Mouse (Mus musculus): ENCODE measurements around the gene 1700024P04Rik. TPM values are rescaled to one million over a fixed set of nuclear protein-coding genes. Genes with fewer than 3 reads are reported as not detected.

Gene 1700024P04Rik
- polyA plus RNA-seq, 1 experiment from 2014 or later: not detected

- Histone ChIP-seq H3K4me2 (ENCODE audit: low read length) (no peak overlapping the region), H3K27ac (ENCODE audit: low read depth, low read length) (no peak overlapping the region), H3K4me3 (ENCODE audit: low read length) (no peak overlapping the region), H3K27me3 (replicated peaks; ENCODE audit: control insufficient read depth, insufficient read depth, low read length) (no peaks in the 10 kb centered on the region), H3K9ac (ENCODE audit: low read depth, low read length) (no peak overlapping the region), H3K9me3 (ENCODE audit: control insufficient read depth, low read length) (no peaks in the 10 kb centered on the region), H3K36me3 (ENCODE audit: control insufficient read depth, insufficient read depth, low read length) (no peaks in the 10 kb centered on the region), H3K4me1 (ENCODE audit: control insufficient read depth, insufficient read depth, low read depth, low read length) (no peaks in the 10 kb centered on the region)
- no peak for ATAC-seq
- WGBS: 58% methylated on average over 7 of the region's 7 CpGs
Observed at GRCm38 (mm10) chr13:98951951-98952350, 32.4 kb downstream of the 1700024P04Rik start.

- Histone ChIP-seq H3K4me1 (ENCODE audit: control insufficient read depth, insufficient read depth, low read depth, low read length) (no peaks in the 10 kb centered on the region), H3K36me3 (ENCODE audit: control insufficient read depth, insufficient read depth, low read length) (no peaks in the 10 kb centered on the region), H3K27me3 (replicated peaks; ENCODE audit: control insufficient read depth, insufficient read depth, low read length) (no peaks in the 10 kb centered on the region), H3K9ac (ENCODE audit: low read depth, low read length) (no peak overlapping the region), H3K27ac (ENCODE audit: low read depth, low read length) (no peak overlapping the region), H3K4me3 (ENCODE audit: low read length) (no peak overlapping the region), H3K4me2 (ENCODE audit: low read length) (no peak overlapping the region), H3K9me3 (ENCODE audit: control insufficient read depth, low read length) (no peaks in the 10 kb centered on the region)
- WGBS: 84% methylated on average over 4 of the region's 4 CpGs
- no peak for ATAC-seq
Observed at GRCm38 (mm10) chr13:98948146-98948545, 36.2 kb downstream of the 1700024P04Rik start.

GRCm38 (mm10) chr13:98946434-98946833 lies 37.9 kb downstream of the 1700024P04Rik start:
- WGBS: 87% methylated on average over 7 of the region's 7 CpGs
- Histone ChIP-seq H3K9ac (ENCODE audit: low read depth, low read length) (no peak overlapping the region), H3K4me1 (ENCODE audit: control insufficient read depth, insufficient read depth, low read depth, low read length) (no peaks in the 10 kb centered on the region), H3K9me3 (ENCODE audit: control insufficient read depth, low read length) (no peaks in the 10 kb centered on the region), H3K27me3 (replicated peaks; ENCODE audit: control insufficient read depth, insufficient read depth, low read length) (no peaks in the 10 kb centered on the region), H3K4me3 (ENCODE audit: low read length) (no peak overlapping the region), H3K36me3 (ENCODE audit: control insufficient read depth, insufficient read depth, low read length) (no peaks in the 10 kb centered on the region), H3K4me2 (ENCODE audit: low read length) (no peak overlapping the region), H3K27ac (ENCODE audit: low read depth, low read length) (no peak overlapping the region)
- ATAC-seq: no peak

GRCm38 (mm10) chr13:98945908-98946307 lies 38.5 kb downstream of the 1700024P04Rik start:
- WGBS: 35% methylated on average over 3 of the region's 3 CpGs
- ATAC-seq: no peak
- no peak overlapping the region for H3K9ac ChIP-seq (ENCODE audit: low read depth, low read length)
- no peak overlapping the region for H3K27ac ChIP-seq (ENCODE audit: low read depth, low read length)
- H3K27me3 ChIP-seq (replicated peaks; ENCODE audit: control insufficient read depth, insufficient read depth, low read length): no peaks in the 10 kb centered on the region
- H3K4me3 ChIP-seq (ENCODE audit: low read length): no peak overlapping the region
- H3K4me2 ChIP-seq (ENCODE audit: low read length): no peak overlapping the region
- H3K4me1 ChIP-seq (ENCODE audit: control insufficient read depth, insufficient read depth, low read depth, low read length): no peaks in the 10 kb centered on the region
- H3K36me3 ChIP-seq (ENCODE audit: control insufficient read depth, insufficient read depth, low read length): no peaks in the 10 kb centered on the region
- H3K9me3 ChIP-seq (ENCODE audit: control insufficient read depth, low read length): no peaks in the 10 kb centered on the region

- 87% methylated on average over 4 of the region's 4 CpGs for whole genome bisulfite sequencing
- Histone ChIP-seq H3K27me3 (replicated peaks; ENCODE audit: control insufficient read depth, insufficient read depth, low read length) (no peaks in the 10 kb centered on the region), H3K4me2 (ENCODE audit: low read length) (no peak overlapping the region), H3K9me3 (ENCODE audit: control insufficient read depth, low read length) (no peaks in the 10 kb centered on the region), H3K36me3 (ENCODE audit: control insufficient read depth, insufficient read depth, low read length) (no peaks in the 10 kb centered on the region), H3K9ac (ENCODE audit: low read depth, low read length) (no peak overlapping the region), H3K27ac (ENCODE audit: low read depth, low read length) (no peak overlapping the region), H3K4me1 (ENCODE audit: control insufficient read depth, insufficient read depth, low read depth, low read length) (no peaks in the 10 kb centered on the region), H3K4me3 (ENCODE audit: low read length) (no peak overlapping the region)
- ATAC-seq: no peak
Observed at GRCm38 (mm10) chr13:98945381-98945780, 39.0 kb downstream of the 1700024P04Rik start.

- no peak for ATAC-seq
- 69% methylated on average over 7 of the region's 7 CpGs for WGBS
Observed at GRCm38 (mm10) chr13:98944620-98945081, 39.7 kb downstream of the 1700024P04Rik start.

GRCm38 (mm10) chr13:98942360-98942759 lies 42.0 kb downstream of the 1700024P04Rik start:
- H3K9me3 ChIP-seq (ENCODE audit: control insufficient read depth, low read length): no peaks in the 10 kb centered on the region
- no peak overlapping the region for H3K4me2 ChIP-seq (ENCODE audit: low read length)
- no peaks in the 10 kb centered on the region for H3K36me3 ChIP-seq (ENCODE audit: control insufficient read depth, insufficient read depth, low read length)
- no peak overlapping the region for H3K9ac ChIP-seq (ENCODE audit: low read depth, low read length)
- no peaks in the 10 kb centered on the region for H3K27me3 ChIP-seq (replicated peaks; ENCODE audit: control insufficient read depth, insufficient read depth, low read length)
- 66% methylated on average over 6 of the region's 6 CpGs for WGBS
- no peak overlapping the region for H3K27ac ChIP-seq (ENCODE audit: low read depth, low read length)
- H3K4me3 ChIP-seq (ENCODE audit: low read length): no peak overlapping the region
- no peaks in the 10 kb centered on the region for H3K4me1 ChIP-seq (ENCODE audit: control insufficient read depth, insufficient read depth, low read depth, low read length)
- no peak for ATAC-seq

More at GRCm38 (mm10) chr13:98944620-98945081, 39.7 kb downstream of the 1700024P04Rik start:
- Histone ChIP-seq H3K27me3 (replicated peaks; ENCODE audit: control insufficient read depth, insufficient read depth, low read length) (no peaks in the 10 kb centered on the region), H3K9me3 (ENCODE audit: control insufficient read depth, low read length) (no peaks in the 10 kb centered on the region), H3K4me2 (ENCODE audit: low read length) (no peak overlapping the region), H3K36me3 (ENCODE audit: control insufficient read depth, insufficient read depth, low read length) (no peaks in the 10 kb centered on the region), H3K9ac (ENCODE audit: low read depth, low read length) (no peak overlapping the region), H3K4me1 (ENCODE audit: control insufficient read depth, insufficient read depth, low read depth, low read length) (no peaks in the 10 kb centered on the region), H3K4me3 (ENCODE audit: low read length) (no peak overlapping the region), H3K27ac (ENCODE audit: low read depth, low read length) (no peak overlapping the region)

- Histone ChIP-seq H3K27ac (ENCODE audit: low read depth, low read length) (no peak overlapping the region), H3K4me2 (ENCODE audit: low read length) (no peak overlapping the region), H3K27me3 (replicated peaks; ENCODE audit: control insufficient read depth, insufficient read depth, low read length) (no peaks in the 10 kb centered on the region), H3K4me1 (ENCODE audit: control insufficient read depth, insufficient read depth, low read depth, low read length) (no peaks in the 10 kb centered on the region), H3K9ac (ENCODE audit: low read depth, low read length) (no peak overlapping the region), H3K9me3 (ENCODE audit: control insufficient read depth, low read length) (no peaks in the 10 kb centered on the region), H3K4me3 (ENCODE audit: low read length) (no peak overlapping the region), H3K36me3 (ENCODE audit: control insufficient read depth, insufficient read depth, low read length) (no peaks in the 10 kb centered on the region)
- ATAC-seq: no peak
- 80% methylated on average over 7 of the region's 7 CpGs for WGBS
Observed at GRCm38 (mm10) chr13:98941829-98942343, 42.5 kb downstream of the 1700024P04Rik start.

- H3K27ac ChIP-seq (ENCODE audit: low read depth, low read length): no peak overlapping the region
- H3K9me3 ChIP-seq (ENCODE audit: control insufficient read depth, low read length): no peaks in the 10 kb centered on the region
- H3K4me3 ChIP-seq (ENCODE audit: low read length): no peak overlapping the region
- no peaks in the 10 kb centered on the region for H3K4me1 ChIP-seq (ENCODE audit: control insufficient read depth, insufficient read depth, low read depth, low read length)
- 81% methylated on average over 6 of the region's 6 CpGs for WGBS
- H3K9ac ChIP-seq (ENCODE audit: low read depth, low read length): no peak overlapping the region
- ATAC-seq: no peak
- H3K36me3 ChIP-seq (ENCODE audit: control insufficient read depth, insufficient read depth, low read length): no peaks in the 10 kb centered on the region
- H3K4me2 ChIP-seq (ENCODE audit: low read length): no peak overlapping the region
- H3K27me3 ChIP-seq (replicated peaks; ENCODE audit: control insufficient read depth, insufficient read depth, low read length): no peaks in the 10 kb centered on the region
Observed at GRCm38 (mm10) chr13:98937108-98937507, 47.3 kb downstream of the 1700024P04Rik start.
